Mouse (Mus musculus): ENCODE results near the gene Rnf10.
A peak's percentile ranks its signal among the peaks of the same experiment; 100 is the strongest.

Rnf10 gene

GRCm38 (mm10) chr5:115301615-115302014, 28.9 kb upstream of the Rnf10 start:
- Histone ChIP-seq H3K9me3 (ENCODE audit: low read length) (no peaks in the 10 kb centered on the region), H3K4me1 (replicated peaks; ENCODE audit: low read depth, low read length) (peaks cover 49% of the 10 kb centered on the region), H3K27me3 (ENCODE audit: insufficient read depth, low read length) (no peaks in the 10 kb centered on the region), H3K4me3 (replicated peaks; ENCODE audit: low read length) (peak overlapping the region; percentile 73), H3K36me3 (ENCODE audit: insufficient read depth, low read length) (peaks cover 31% of the 10 kb centered on the region)
- no peak for TF ChIP-seq NANOG (IDR thresholded peaks at IDR 0.05; ENCODE audit: borderline replicate concordance, low read length)
- TF ChIP-seq POU5F1 (IDR thresholded peaks at IDR 0.05; ENCODE audit: borderline replicate concordance, low read length), result no peak
- TF ChIP-seq CTCF (conservative IDR thresholded peaks at IDR 0.05; ENCODE audit: low read length), result no peak

GRCm38 (mm10) chr5:115300792-115301614, 28.3 kb upstream of the Rnf10 start, which contains the start of gene Dynll1:
Gene Dynll1, minus strand, starts transcription at chr5:115300999.
- Histone ChIP-seq H3K4me1 (replicated peaks; ENCODE audit: low read depth, low read length) (peaks cover 55% of the 10 kb centered on the region), H3K27me3 (ENCODE audit: insufficient read depth, low read length) (no peaks in the 10 kb centered on the region), H3K9me3 (ENCODE audit: low read length) (no peaks in the 10 kb centered on the region), H3K36me3 (ENCODE audit: insufficient read depth, low read length) (peaks cover 37% of the 10 kb centered on the region), H3K4me3 (replicated peaks; ENCODE audit: low read length) (peak within 1 kb of the TSS; percentile 97)
- TF ChIP-seq CTCF (conservative IDR thresholded peaks at IDR 0.05; ENCODE audit: low read length) (no peak), NANOG (IDR thresholded peaks at IDR 0.05; ENCODE audit: borderline replicate concordance, low read length) (no peak)

- peaks cover 61% of the 10 kb centered on the region for H3K4me1 ChIP-seq (replicated peaks; ENCODE audit: low read depth, low read length)
- TF ChIP-seq NANOG (IDR thresholded peaks at IDR 0.05; ENCODE audit: borderline replicate concordance, low read length) (no peak), POU5F1 (IDR thresholded peaks at IDR 0.05; ENCODE audit: borderline replicate concordance, low read length) (no peak), CTCF (conservative IDR thresholded peaks at IDR 0.05; ENCODE audit: low read length) (no peak)
Observed at GRCm38 (mm10) chr5:115300035-115300744, 27.5 kb upstream of the Rnf10 start.

GRCm38 (mm10) chr5:115296347-115296746, 23.6 kb upstream of the Rnf10 start:
- H3K9me3 ChIP-seq (ENCODE audit: low read length), result no peaks in the 10 kb centered on the region
- H3K4me3 ChIP-seq (replicated peaks; ENCODE audit: low read length), result peak overlapping the region; percentile 1; the same call in 1 of the 2 replicates
- no peak for TF ChIP-seq CTCF (conservative IDR thresholded peaks at IDR 0.05; ENCODE audit: low read length)
- TF ChIP-seq POU5F1 (IDR thresholded peaks at IDR 0.05; ENCODE audit: borderline replicate concordance, low read length), result no peak
- TF ChIP-seq NANOG (IDR thresholded peaks at IDR 0.05; ENCODE audit: borderline replicate concordance, low read length), result no peak
- peaks cover 57% of the 10 kb centered on the region for H3K4me1 ChIP-seq (replicated peaks; ENCODE audit: low read depth, low read length)
- no peaks in the 10 kb centered on the region for H3K27me3 ChIP-seq (ENCODE audit: insufficient read depth, low read length)
- H3K36me3 ChIP-seq (ENCODE audit: insufficient read depth, low read length), result peaks cover 82% of the 10 kb centered on the region

More at GRCm38 (mm10) chr5:115300035-115300744, 27.5 kb upstream of the Rnf10 start:
- Histone ChIP-seq H3K9me3 (ENCODE audit: low read length) (no peaks in the 10 kb centered on the region), H3K36me3 (ENCODE audit: insufficient read depth, low read length) (peaks cover 45% of the 10 kb centered on the region), H3K4me3 (replicated peaks; ENCODE audit: low read length) (peak overlapping the region; percentile 97), H3K27me3 (ENCODE audit: insufficient read depth, low read length) (no peaks in the 10 kb centered on the region)

GRCm38 (mm10) chr5:115294173-115294572, 21.5 kb upstream of the Rnf10 start:
- no peaks in the 10 kb centered on the region for H3K27me3 ChIP-seq (ENCODE audit: insufficient read depth, low read length)
- TF ChIP-seq NANOG (IDR thresholded peaks at IDR 0.05; ENCODE audit: borderline replicate concordance, low read length), result no peak
- peak; percentile 63 for TF ChIP-seq CTCF (conservative IDR thresholded peaks at IDR 0.05; ENCODE audit: low read length)
- no peaks in the 10 kb centered on the region for H3K9me3 ChIP-seq (ENCODE audit: low read length)
- peaks cover 50% of the 10 kb centered on the region for H3K4me1 ChIP-seq (replicated peaks; ENCODE audit: low read depth, low read length)
- H3K4me3 ChIP-seq (replicated peaks; ENCODE audit: low read length), result no peak overlapping the region
- peaks cover 98% of the 10 kb centered on the region for H3K36me3 ChIP-seq (ENCODE audit: insufficient read depth, low read length)

- H3K27me3 ChIP-seq (ENCODE audit: insufficient read depth, low read length), result no peaks in the 10 kb centered on the region
- peaks cover 64% of the 10 kb centered on the region for H3K36me3 ChIP-seq (ENCODE audit: insufficient read depth, low read length)
- no peak overlapping the region for H3K4me3 ChIP-seq (replicated peaks; ENCODE audit: low read length)
- TF ChIP-seq CTCF (conservative IDR thresholded peaks at IDR 0.05; ENCODE audit: low read length) (no peak), NANOG (IDR thresholded peaks at IDR 0.05; ENCODE audit: borderline replicate concordance, low read length) (no peak), POU5F1 (IDR thresholded peaks at IDR 0.05; ENCODE audit: borderline replicate concordance, low read length) (no peak)
- no peaks in the 10 kb centered on the region for H3K9me3 ChIP-seq (ENCODE audit: low read length)
- peaks cover 18% of the 10 kb centered on the region for H3K4me1 ChIP-seq (replicated peaks; ENCODE audit: low read depth, low read length)
Observed at GRCm38 (mm10) chr5:115284735-115285134, 12.0 kb upstream of the Rnf10 start.

- Histone ChIP-seq H3K4me1 (replicated peaks; ENCODE audit: low read depth, low read length) (peaks cover 26% of the 10 kb centered on the region), H3K9me3 (ENCODE audit: low read length) (no peaks in the 10 kb centered on the region), H3K4me3 (replicated peaks; ENCODE audit: low read length) (peak overlapping the region; percentile 99), H3K36me3 (ENCODE audit: insufficient read depth, low read length) (peaks cover 26% of the 10 kb centered on the region), H3K27me3 (ENCODE audit: insufficient read depth, low read length) (no peaks in the 10 kb centered on the region)
- TF ChIP-seq CTCF (conservative IDR thresholded peaks at IDR 0.05; ENCODE audit: low read length) (no peak), POU5F1 (IDR thresholded peaks at IDR 0.05; ENCODE audit: borderline replicate concordance, low read length) (no peak), NANOG (IDR thresholded peaks at IDR 0.05; ENCODE audit: borderline replicate concordance, low read length) (no peak)
Observed at GRCm38 (mm10) chr5:115280050-115280687, 7.5 kb upstream of the Rnf10 start.
